Mouse (Mus musculus) midbrain, embryonic 13.5 days (tissue): Measurements from ENCODE around the gene Trim41. TPM values are rescaled to one million over a fixed set of nuclear protein-coding genes. Genes with fewer than 3 reads are reported as not detected.

Experiments
- ATAC-seq: fragments of 200-750 bp; cut with Nextera tagmentation; 2 replicates; pipeline ENCODE4 v1.8.0; 2017; ENCODE audit warnings: mild to moderate bottlenecking, moderate TSS enrichment, moderate library complexity
- H3K27ac ChIP-seq: fragments of 300-500 bp; sonication (generic); 2 replicates; pipeline ENCODE4 v1.5.1; 2015; ENCODE audit warnings: inconsistent platforms, mild to moderate bottlenecking, moderate library complexity
- H3K27me3 ChIP-seq: fragments of 300-500 bp; sonication (generic); 2 replicates; pipeline ENCODE4 v1.6.1; 2015; ENCODE audit warnings: mild to moderate bottlenecking, inconsistent platforms
- H3K36me3 ChIP-seq: fragments of 300-500 bp; sonication (generic); 2 replicates; pipeline ENCODE4 v1.6.1; 2015; ENCODE audit warnings: mild to moderate bottlenecking, inconsistent platforms
- H3K4me1 ChIP-seq: fragments of 300-500 bp; sonication (generic); replicated peaks from 2 replicates; pipeline ENCODE4 v1.6.1; 2015; ENCODE audit warnings: inconsistent platforms
- H3K4me2 ChIP-seq: fragments of 300-500 bp; sonication (generic); replicated peaks from 2 replicates; pipeline ENCODE4 v1.6.1; 2015; ENCODE audit warnings: moderate library complexity, mild to moderate bottlenecking, inconsistent platforms
- H3K4me3 ChIP-seq: fragments of 300-500 bp; sonication (generic); replicated peaks from 2 replicates; pipeline ENCODE4 v1.5.1; 2015; ENCODE audit warnings: mild to moderate bottlenecking, inconsistent platforms
- H3K9ac ChIP-seq: fragments of 300-500 bp; sonication (generic); replicated peaks from 2 replicates; pipeline ENCODE4 v1.6.1; 2015; ENCODE audit warnings: mild to moderate bottlenecking, inconsistent platforms
- H3K9me3 ChIP-seq: fragments of 300-500 bp; sonication (generic); 2 replicates; pipeline ENCODE4 v1.6.1; 2016; ENCODE audit warnings: mild to moderate bottlenecking, inconsistent platforms
- WGBS: fragments of 180-500 bp; shearing (Covaris S2); methylation state at CpG from one replicate; pipeline ENCODE4 v1.1.7; 2015; 5-methylcytosine and 5-hydroxymethylcytosine counted together
- polyA plus RNA-seq: library from polyadenylated mRNA; unstranded; fragments of >200 nt; fragmentation: Nextera tagmentation; extraction: Ambion mirVana; gene quantifications from 2 replicates; pipeline ENCODE4 v1.2.1, GENCODE M21; 2015

Trim41 gene
- polyA plus RNA-seq, 1 experiment from 2014 or later = 7.0 TPM

- H3K4me1 ChIP-seq = peaks cover 10% of the 10 kb centered on the region
- H3K4me2 ChIP-seq = no peak overlapping the region
- no peak for ATAC-seq
- H3K27ac ChIP-seq = no peak overlapping the region
- 53% methylated on average over 9 of the region's 9 CpGs for WGBS
- no peaks in the 10 kb centered on the region for H3K36me3 ChIP-seq
- no peaks in the 10 kb centered on the region for H3K9me3 ChIP-seq
- no peaks in the 10 kb centered on the region for H3K27me3 ChIP-seq
- no peak overlapping the region for H3K4me3 ChIP-seq
- no peak overlapping the region for H3K9ac ChIP-seq
These were observed 40.5 kb downstream of the Trim41 start for GRCm38 (mm10) chr11:48776664-48777063.

DNA sequence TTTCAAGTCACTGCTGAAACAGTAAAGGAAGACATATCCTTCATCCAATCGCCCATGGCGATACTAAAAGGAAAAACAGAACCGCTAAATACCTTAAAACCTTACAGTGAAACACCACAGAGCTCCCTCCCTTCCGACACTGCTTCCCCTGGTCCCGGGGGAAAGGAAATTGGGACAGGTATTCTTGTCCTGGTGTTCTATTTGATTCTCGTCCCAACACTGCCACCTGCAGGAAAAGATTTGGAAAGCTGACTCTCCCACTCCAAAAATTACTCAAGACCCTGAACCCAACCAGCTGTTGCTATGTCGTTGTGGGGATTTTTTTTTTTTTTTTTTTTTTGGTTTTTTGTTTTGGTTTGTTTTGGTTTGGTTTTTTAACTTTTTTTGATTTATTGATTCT, 41.7 kb downstream of the Trim41 start:
- no peaks in the 10 kb centered on the region for H3K27me3 ChIP-seq
- no peaks in the 10 kb centered on the region for H3K9me3 ChIP-seq
- H3K4me2 ChIP-seq = peak overlapping the region; percentile 40
- no peak overlapping the region for H3K4me3 ChIP-seq
- 0 out of 2 replicates have a peak, but pooled peaks have one; percentile 19 for ATAC-seq
- H3K36me3 ChIP-seq = no peaks in the 10 kb centered on the region
- H3K27ac ChIP-seq = no peak overlapping the region
- no peak overlapping the region for H3K9ac ChIP-seq
- peaks cover 10% of the 10 kb centered on the region for H3K4me1 ChIP-seq
- 3% methylated on average over 7 of the region's 7 CpGs for WGBS

- ATAC-seq = peak; percentile 64
- peak overlapping the region; percentile 44 for H3K4me2 ChIP-seq
- no peak overlapping the region for H3K27ac ChIP-seq
- H3K9ac ChIP-seq = no peak overlapping the region
- H3K4me3 ChIP-seq = no peak overlapping the region
- WGBS = 38% methylated on average over 17 of the region's 17 CpGs
- no peaks in the 10 kb centered on the region for H3K27me3 ChIP-seq
- peaks cover 10% of the 10 kb centered on the region for H3K4me1 ChIP-seq
- H3K36me3 ChIP-seq = no peaks in the 10 kb centered on the region
- H3K9me3 ChIP-seq = no peaks in the 10 kb centered on the region
These were observed 42.5 kb downstream of the Trim41 start for GRCm38 (mm10) chr11:48774443-48775298.

- WGBS = 10% methylated on average over 2 of the region's 2 CpGs
- Histone ChIP-seq H3K27me3 (no peaks in the 10 kb centered on the region), H3K4me3 (no peak overlapping the region), H3K4me2 (no peak overlapping the region), H3K9ac (no peak overlapping the region), H3K36me3 (no peaks in the 10 kb centered on the region), H3K27ac (no peak overlapping the region), H3K4me1 (peaks cover 10% of the 10 kb centered on the region), H3K9me3 (no peaks in the 10 kb centered on the region)
- ATAC-seq = no peak
These were observed 45.5 kb downstream of the Trim41 start for GRCm38 (mm10) chr11:48771691-48772090.

- no peaks in the 10 kb centered on the region for H3K4me1 ChIP-seq
- H3K36me3 ChIP-seq = no peaks in the 10 kb centered on the region
- H3K9ac ChIP-seq = no peak overlapping the region
- H3K4me3 ChIP-seq = no peak overlapping the region
- no peaks in the 10 kb centered on the region for H3K27me3 ChIP-seq
- no peaks in the 10 kb centered on the region for H3K9me3 ChIP-seq
- no peak overlapping the region for H3K27ac ChIP-seq
- no peak overlapping the region for H3K4me2 ChIP-seq
- 88% methylated on average over 14 of the region's 14 CpGs for WGBS
- no peak for ATAC-seq
These were observed 49.8 kb downstream of the Trim41 start for GRCm38 (mm10) chr11:48767195-48767876.

DNA sequence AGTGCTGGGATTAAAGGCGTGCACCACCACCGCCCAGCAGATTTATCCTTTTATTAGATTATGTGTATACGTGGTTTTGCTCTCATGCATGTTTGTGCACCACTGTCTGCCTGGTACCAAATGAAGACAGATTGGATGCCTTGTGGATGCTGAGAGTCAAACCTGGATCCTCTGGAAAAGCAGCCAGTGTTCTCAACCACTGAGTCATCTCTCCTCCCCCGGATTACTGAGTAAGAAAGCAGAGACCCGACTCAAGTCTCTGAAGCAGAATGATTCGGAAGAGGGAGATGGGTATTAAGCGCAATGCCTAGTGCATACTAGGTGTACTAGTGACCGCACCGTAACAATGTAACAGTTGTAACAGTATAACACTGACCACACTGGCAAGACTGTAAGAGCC, 53.0 kb downstream of the Trim41 start:
- no peak for ATAC-seq
- 96% methylated on average over 9 of the region's 9 CpGs for WGBS
- H3K4me2 ChIP-seq = no peak overlapping the region
- H3K4me3 ChIP-seq = no peak overlapping the region
- H3K27ac ChIP-seq = no peak overlapping the region
- no peaks in the 10 kb centered on the region for H3K9me3 ChIP-seq
- H3K36me3 ChIP-seq = no peaks in the 10 kb centered on the region
- no peak overlapping the region for H3K9ac ChIP-seq
- no peaks in the 10 kb centered on the region for H3K4me1 ChIP-seq
- no peaks in the 10 kb centered on the region for H3K27me3 ChIP-seq

- WGBS = 82% methylated on average over 8 of the region's 8 CpGs
- no peak for ATAC-seq
These were observed 58.1 kb downstream of the Trim41 start for GRCm38 (mm10) chr11:48759021-48759420.

More at GRCm38 (mm10) chr11:48759021-48759420, 58.1 kb downstream of the Trim41 start:
- H3K4me3 ChIP-seq = no peak overlapping the region
- no peak overlapping the region for H3K9ac ChIP-seq
- no peaks in the 10 kb centered on the region for H3K27me3 ChIP-seq
- no peak overlapping the region for H3K27ac ChIP-seq
- H3K36me3 ChIP-seq = no peaks in the 10 kb centered on the region
- H3K4me2 ChIP-seq = no peak overlapping the region
- no peaks in the 10 kb centered on the region for H3K4me1 ChIP-seq
- no peaks in the 10 kb centered on the region for H3K9me3 ChIP-seq

Other genes with a start within 250 kb of the Trim41 start
- 472 and 473 TPM in 2 replicates for gene Rack1, start 17.0 kb downstream of the Trim41 start, polyA plus RNA-seq
- gene Trim7, start 8.8 kb upstream of the Trim41 start, polyA plus RNA-seq = 0.89 and 1.0 TPM in 2 replicates
- gene Gm12184, start 9.3 kb upstream of the Trim41 start, polyA plus RNA-seq = 3.4 and 3.6 TPM in 2 replicates
- 1.8 and 1.9 TPM in 2 replicates for gene Irgm1, start 54.3 kb upstream of the Trim41 start, polyA plus RNA-seq
- 0.17 and 0.21 TPM in 2 replicates for gene Gm5431, start 84.9 kb upstream of the Trim41 start, polyA plus RNA-seq
- 2.4 and 2.7 TPM in 2 replicates for gene Psme2b, start 128.8 kb upstream of the Trim41 start, polyA plus RNA-seq
- gene Olfr56, start 161.5 kb upstream of the Trim41 start, polyA plus RNA-seq = not detected in 2 replicates
- gene 9930111J21Rik1, start 162.0 kb upstream of the Trim41 start, polyA plus RNA-seq = 0.24 and 0.31 TPM in 2 replicates
- gene Gm12185, start 174.9 kb upstream of the Trim41 start, polyA plus RNA-seq = not detected in 2 replicates
- not detected in 2 replicates for gene Tgtp1, start 176.8 kb upstream of the Trim41 start, polyA plus RNA-seq
- gene 9930111J21Rik2, start 233.9 kb upstream of the Trim41 start, polyA plus RNA-seq = 0.15 and 0.30 TPM in 2 replicates
- not detected in 2 replicates for gene Tgtp2, start 246.9 kb upstream of the Trim41 start, polyA plus RNA-seq